Mouse (Mus musculus) heart, embryonic 14.5 days (tissue): ENCODE data around the gene Usp9x. TPM values are rescaled to one million over a fixed set of nuclear protein-coding genes. Genes with fewer than 3 reads are reported as not detected.

Experiments used
- polyA plus RNA-seq: library from polyadenylated mRNA; unstranded; fragments of >200 nt; fragmentation: Nextera tagmentation; extraction: Ambion mirVana; gene quantifications from 2 replicates; pipeline ENCODE4 v1.2.1, GENCODE M21; 2014

The Usp9x gene
- polyA plus RNA-seq, 1 experiment from 2014 or later, result 53.3 TPM

Other genes with a start within 250 kb of the Usp9x start
- gene Ddx3x, start 209.5 kb downstream of the Usp9x start, polyA plus RNA-seq, result 83.7 and 98.7 TPM in 2 replicates